Mouse (Mus musculus) cerebellum, adult 9-11 months (tissue): ENCODE results near the gene Csn1s1.

Experiments used
- DNase-seq: peaks from one replicate; pipeline ENCODE4 v3.0.0; 2022

The Csn1s1 gene

GRCm38 (mm10) chr5:87665908-87666307 is at the start of gene Csn1s1:
Gene Csn1s1 (plus strand): TSS chr5:87666208.
- no peak for DNase-seq

DNA sequence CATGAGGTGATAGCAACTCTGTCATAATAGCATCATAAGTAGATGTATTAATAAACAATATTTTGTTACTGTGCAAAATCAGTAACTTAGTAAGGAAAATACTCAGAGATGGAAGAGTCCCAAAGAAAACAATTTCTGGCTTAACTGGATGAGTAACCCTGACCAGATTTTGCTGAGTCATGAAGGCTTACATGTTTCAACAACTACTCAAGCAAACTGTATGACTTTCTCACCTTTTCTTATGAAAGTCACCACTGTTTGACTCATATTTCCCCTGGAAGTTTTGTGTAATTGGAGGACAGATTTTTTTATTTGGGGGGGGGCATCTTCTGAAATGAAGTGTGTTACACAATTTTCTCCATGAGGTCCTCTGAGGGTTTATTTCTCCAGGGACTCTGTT is 43.3 kb upstream of the Csn1s1 start:
- no peak for DNase-seq

DNA sequence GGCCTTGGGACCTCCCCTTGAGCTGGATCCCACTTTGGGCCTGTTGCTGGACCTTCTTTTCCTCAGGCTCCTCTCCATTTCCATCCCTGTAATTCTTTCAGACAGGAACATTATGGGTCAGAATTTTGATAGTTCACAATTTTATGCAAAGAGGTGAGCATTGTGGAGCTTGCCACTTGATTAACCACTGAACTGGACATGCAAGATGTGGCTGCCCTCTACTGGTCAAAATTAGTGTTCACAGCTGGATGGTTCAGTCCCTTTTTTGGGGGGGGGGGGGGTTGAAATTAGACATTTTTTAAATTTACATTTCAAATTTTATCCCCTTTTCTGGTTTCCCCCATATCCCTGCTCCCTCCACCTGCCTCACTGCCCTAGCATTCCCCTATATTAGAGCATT is 23.2 kb upstream of the Csn1s1 start:
- DNase-seq = no peak

- DNase-seq = no peak
These were observed 33.5 kb downstream of the Csn1s1 start, which contains the start of gene Csn2 for GRCm38 (mm10) chr5:87699530-87699929. Gene Csn2 (minus strand): TSS chr5:87699630.

DNA sequence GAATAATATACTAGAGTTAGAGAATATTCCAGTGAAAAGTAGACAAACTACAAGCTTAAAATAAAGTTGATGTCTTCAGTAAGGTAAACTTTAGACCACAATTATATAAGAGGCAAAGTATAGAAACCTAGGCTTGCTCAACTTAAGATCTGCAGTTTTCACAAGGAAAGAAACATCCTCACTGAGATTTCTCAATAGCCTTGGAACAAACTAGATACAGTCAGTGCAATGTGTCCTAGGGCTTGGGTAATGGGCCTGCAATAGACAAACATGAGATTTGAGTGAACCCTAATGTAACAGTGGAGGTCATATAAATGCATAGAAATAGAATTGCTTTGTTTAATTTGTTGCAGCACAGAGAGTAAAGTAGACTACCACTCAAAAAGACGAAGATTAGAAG is 39.9 kb downstream of the Csn1s1 start:
- no peak for DNase-seq
